Mouse (Mus musculus): ENCODE measurements around the gene Dip2a. TPM values are rescaled to one million over a fixed set of nuclear protein-coding genes. Genes with fewer than 3 reads are reported as not detected.

The Dip2a gene
- polyA plus RNA-seq, 1 experiment, result 1.0 TPM

GRCm38 (mm10) chr10:76261447-76261846 is 83.6 kb downstream of the Dip2a start:
- TF ChIP-seq GATA1 (IDR thresholded peaks at IDR 0.05; ENCODE audit: low read length), result no peak

GRCm38 (mm10) chr10:76260358-76261059 is 84.6 kb downstream of the Dip2a start:
- TF ChIP-seq GATA1 (IDR thresholded peaks at IDR 0.05; ENCODE audit: low read length), result no peak

DNA sequence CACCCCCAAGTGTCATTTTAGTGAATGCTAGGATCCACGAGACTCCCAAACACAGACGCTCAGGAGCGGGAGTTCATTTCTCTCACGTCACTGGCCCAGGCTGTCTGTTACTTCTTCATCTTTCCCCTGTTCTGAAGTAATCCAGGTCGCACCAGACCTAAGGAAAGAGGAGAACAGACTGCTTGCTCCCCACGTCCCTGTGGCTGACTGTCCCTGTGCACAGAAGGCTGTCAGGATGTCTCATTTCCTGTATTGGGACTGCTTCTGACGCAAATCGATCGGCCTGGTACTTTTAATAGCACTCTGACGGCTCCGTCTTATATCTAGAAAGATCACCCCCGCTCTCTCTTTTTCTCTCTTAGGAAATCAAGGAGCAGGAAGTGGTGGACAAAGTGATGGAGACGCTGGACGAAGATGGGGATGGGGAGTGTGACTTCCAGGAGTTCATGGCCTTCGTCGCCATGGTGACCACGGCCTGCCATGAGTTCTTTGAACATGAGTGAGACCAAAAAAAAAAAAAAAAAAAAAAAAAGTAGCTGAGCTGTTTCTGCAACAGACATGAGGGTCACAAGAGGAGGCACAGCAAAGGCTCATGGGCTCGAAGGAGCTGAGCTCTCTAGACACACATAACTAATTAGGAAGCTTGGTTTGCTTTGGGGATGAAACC is 85.4 kb downstream of the Dip2a start:
- no peak for TF ChIP-seq GATA1 (IDR thresholded peaks at IDR 0.05; ENCODE audit: low read length)

DNA sequence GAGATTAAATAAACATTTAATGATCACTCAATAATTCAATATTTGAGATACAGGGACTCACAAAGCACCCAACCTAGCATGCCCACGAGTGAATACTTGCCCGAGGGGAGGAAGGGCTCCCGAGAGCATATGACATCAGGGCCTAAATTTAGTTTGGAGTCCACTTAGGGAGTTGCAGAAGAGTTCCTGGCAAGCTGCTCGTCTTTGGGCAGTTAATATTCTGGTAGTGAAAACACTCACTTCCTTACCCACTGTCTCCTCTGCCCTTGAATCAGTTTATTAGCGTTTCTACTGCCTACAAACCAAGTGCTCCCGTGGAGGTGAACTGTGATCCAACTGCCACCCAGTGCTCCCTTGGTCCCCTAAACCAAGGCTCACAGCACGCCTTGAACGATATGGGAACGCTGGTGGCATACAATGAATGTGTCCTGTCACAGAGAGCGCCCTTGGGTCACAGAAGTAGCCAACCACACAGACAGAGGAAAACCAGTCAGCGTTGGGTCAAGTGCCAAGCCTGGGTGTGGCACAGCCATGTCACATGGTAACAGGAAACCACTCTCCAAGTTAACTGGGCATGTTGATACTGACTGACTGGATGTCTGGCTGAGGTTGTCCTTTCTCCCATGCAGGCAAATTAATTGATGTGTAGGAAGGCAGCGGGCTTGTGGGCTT is 87.2 kb downstream of the Dip2a start:
- TF ChIP-seq GATA1 (IDR thresholded peaks at IDR 0.05; ENCODE audit: low read length), result no peak

- no peak for TF ChIP-seq GATA1 (IDR thresholded peaks at IDR 0.05; ENCODE audit: low read length)
Observed at GRCm38 (mm10) chr10:76257231-76257630, 87.9 kb downstream of the Dip2a start.

GRCm38 (mm10) chr10:76255617-76256016 is 89.5 kb downstream of the Dip2a start:
- no peak for TF ChIP-seq GATA1 (IDR thresholded peaks at IDR 0.05; ENCODE audit: low read length)

- no peak for TF ChIP-seq GATA1 (IDR thresholded peaks at IDR 0.05; ENCODE audit: low read length)
Observed at GRCm38 (mm10) chr10:76253536-76253935, 91.6 kb downstream of the Dip2a start, which contains the start of gene S100b. Gene S100b, plus strand, starts transcription at chr10:76253853.

- TF ChIP-seq GATA1 (IDR thresholded peaks at IDR 0.05; ENCODE audit: low read length), result no peak
Observed at GRCm38 (mm10) chr10:76253079-76253478, 92.0 kb downstream of the Dip2a start.

DNA sequence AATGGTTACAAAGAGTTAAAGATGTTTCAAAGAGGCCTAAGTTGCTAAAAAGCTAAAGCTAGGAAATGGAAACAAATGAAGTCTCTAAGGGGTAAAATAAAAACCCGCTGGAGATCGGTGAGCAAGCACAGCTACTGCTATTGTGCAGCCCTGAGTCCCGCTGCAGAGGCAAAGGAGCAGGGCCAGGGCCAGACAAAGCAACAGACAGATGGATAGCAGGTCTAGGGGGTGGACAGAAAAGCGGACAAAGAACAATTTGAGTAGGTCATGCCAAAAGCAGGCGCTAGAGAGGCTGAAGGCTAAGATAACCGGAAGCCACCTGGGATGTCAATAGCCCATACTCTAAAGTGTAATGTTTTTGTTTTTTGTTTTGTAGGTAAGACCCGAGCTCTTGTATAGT is 94.2 kb downstream of the Dip2a start:
- no peak for TF ChIP-seq GATA1 (IDR thresholded peaks at IDR 0.05; ENCODE audit: low read length)

- TF ChIP-seq GATA1 (IDR thresholded peaks at IDR 0.05; ENCODE audit: low read length), result no peak
Observed at GRCm38 (mm10) chr10:76248647-76248968, 96.5 kb downstream of the Dip2a start.

DNA sequence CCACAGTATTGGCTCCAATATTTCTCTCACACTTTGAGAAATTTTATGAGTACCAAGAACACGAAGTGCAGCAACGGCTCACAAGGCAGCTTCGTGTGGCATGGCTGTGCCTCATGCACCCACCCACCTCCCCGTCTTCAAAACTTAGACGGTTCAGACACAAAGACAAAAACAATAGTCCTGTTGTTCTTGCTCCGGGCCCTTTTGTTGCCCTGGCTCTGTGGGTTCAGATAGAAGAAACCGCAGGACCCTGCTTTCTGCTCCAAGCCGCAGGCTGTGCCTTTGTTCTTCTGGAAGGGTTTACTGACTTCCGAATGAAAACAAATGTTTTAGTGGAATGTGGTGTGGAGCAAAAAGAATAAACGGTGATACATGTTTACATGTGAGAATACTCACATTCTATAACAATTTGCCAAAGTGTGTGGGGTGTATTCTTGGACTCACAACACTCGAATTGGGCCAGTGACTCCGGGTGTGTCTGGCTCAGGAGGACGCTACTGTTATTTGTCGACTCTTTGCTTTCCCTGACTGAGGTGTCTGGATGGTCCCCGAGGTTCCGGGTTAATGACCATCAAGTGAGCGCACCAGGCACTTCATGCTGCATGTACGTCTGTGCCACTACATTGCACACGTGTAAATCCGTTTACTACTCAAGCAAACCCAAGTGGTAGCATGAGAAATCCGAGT is 97.0 kb downstream of the Dip2a start:
- TF ChIP-seq GATA1 (IDR thresholded peaks at IDR 0.05; ENCODE audit: low read length), result no peak

GRCm38 (mm10) chr10:76246601-76247000 is 98.5 kb downstream of the Dip2a start:
- no peak for TF ChIP-seq GATA1 (IDR thresholded peaks at IDR 0.05; ENCODE audit: low read length)

DNA sequence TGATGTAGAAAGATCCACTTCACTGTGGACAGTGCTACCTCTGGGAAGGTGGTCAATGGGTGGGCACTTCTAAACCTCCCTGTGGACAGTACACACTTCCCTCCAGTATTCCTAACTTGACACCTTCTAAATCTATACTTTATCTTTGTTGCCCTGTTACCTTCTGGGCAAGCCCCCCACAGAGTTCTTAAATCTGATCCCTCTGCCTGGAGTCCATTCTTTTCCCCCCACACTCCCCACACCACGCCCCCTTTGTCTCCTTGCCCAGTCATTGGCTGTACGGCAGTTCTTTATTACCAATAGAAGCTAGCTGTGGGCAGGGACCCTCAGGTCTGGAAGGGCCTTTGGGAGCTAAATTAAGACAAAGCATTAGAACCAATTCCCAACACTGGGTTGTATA is 100.0 kb downstream of the Dip2a start:
- no peak for TF ChIP-seq GATA1 (IDR thresholded peaks at IDR 0.05; ENCODE audit: low read length)

DNA sequence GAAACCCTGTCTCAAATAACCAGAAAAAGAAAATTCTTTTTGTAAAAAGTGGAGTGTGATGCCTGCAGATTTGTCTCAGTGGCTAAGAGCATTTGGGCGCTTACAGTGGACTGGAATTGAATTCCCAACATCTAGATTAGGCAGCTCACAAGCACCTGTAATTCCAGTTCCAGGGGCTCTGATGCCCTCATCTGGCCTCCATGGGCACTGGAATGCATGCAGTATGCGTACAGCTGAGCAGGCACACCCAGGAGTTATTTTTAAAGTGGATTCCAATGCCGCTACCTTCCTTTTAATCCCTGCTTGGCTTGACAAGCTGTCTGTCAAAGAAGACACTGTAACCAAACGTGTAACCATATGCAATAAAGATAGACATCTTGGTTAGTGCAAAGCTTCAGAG is 105.7 kb downstream of the Dip2a start:
- no peak for TF ChIP-seq GATA1 (IDR thresholded peaks at IDR 0.05; ENCODE audit: low read length)

DNA sequence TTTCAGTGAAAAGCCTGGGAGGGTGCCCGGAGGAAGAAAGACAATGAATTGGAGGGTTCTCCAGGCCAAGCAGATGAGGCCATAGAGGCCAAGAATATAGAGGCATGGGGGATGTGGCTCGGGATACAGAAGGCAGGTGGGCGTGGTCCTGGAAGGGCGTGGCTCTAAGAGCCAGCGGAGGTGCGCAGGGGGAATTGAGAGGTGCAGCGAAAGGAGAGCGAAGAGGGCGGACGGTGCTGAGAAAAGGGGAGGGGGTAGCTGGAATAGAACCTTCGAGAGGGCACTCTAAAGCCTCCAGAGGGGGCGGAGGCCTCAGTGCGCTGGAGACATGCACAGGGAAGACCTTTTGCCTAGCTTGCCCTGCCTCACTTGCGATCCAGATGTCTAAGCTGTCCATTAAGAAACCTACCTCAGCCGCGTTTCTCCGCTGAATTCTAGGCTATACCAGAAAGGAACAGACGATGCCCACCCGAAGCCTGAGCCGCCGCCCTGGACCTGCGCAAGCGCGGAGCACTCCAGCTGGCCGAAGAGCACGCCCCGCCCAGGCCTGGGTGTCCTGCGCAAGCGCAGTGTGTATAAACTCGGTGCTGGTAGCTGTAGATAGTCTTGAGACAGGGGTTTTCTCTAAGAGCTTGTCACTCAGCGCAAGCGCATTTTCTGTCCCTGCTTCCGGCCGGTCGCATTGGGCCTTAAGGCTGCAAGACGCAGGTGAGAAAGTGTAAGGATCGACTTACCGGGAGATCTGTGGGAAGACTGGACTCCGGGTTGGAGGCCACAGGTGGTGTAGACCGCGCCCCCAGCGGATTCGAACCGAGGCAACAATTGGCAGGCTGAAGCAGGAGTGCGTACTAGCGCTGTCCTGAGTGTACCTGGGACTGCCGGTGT is 107.5 kb downstream of the Dip2a start, which contains the start of gene Prmt2:
Gene Prmt2 (minus strand): TSS at position 525 of the 885 bp plus-strand sequence.
- TF ChIP-seq GATA1 (IDR thresholded peaks at IDR 0.05; ENCODE audit: low read length), result no peak
